Mouse (Mus musculus): ENCODE data around the gene Wdr5. TPM values are rescaled to one million over a fixed set of nuclear protein-coding genes. Genes with fewer than 3 reads are reported as not detected.

Gene Wdr5
- polyA plus RNA-seq (2012; rRNA removed), result 19.1 and 20.4 TPM in 2 replicates

DNA sequence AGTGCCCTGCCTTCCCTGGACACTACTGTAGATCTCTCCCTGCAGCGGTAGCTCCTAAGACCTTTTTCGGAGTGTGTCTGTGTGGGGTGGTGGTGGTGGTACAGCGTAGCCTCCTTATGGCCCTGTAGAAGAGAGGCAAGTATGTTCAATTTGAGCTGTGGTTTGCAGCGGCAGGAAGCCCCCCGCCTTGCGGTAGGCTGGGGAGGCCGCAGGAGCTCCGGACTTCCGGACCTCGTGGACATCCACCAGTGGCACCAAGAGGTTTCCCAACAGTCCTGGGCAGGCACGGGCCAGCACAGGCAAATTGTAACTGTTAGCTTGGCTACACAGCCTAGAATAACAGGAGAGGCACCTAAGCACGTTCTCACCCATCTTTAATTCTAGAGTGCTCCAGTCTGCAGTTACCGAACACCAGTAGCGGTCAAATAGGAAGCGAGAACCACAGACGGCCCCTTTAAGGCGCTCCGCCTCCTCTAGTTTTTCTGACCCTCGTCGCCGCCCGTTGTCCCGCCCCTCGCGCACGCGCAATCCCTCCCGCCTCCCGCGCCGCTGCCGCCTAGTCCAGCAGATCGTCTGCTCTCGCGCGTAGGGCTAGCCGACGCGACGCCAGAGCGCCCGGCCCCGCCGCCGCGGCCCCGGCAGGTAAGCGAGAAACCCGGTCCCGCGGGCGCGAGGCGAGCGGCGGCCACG, at the start of gene Wdr5:
Wdr5 (plus strand) TSS at position 519 of the 690 bp plus-strand sequence.

DNA sequence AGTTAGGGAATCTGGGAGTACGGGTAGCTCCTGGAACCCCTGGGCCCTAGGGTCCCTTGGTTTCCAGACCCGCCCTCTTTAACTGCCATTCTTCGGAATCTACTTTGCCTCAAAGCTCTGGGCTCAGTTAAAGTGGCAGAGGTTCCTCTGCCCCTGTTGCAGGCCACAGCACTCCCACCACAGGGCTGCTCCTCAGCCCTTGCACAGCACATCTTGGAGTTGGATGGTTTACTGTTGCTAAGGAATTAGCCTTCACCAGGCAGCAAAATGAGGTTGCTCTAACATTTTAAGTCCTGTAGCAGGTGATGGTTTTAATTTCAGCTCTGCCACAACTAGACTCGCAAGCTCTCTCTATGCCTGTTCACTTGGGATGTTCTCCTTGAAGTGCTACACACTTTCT, 7.4 kb upstream of the Wdr5 start, which contains the start of gene Brd3:
Brd3 (minus strand) TSS at position 101 of the 400 bp plus-strand sequence.

Other genes with a start within 250 kb of the Wdr5 start
- gene Vav2, start 88.1 kb upstream of the Wdr5 start, polyA plus RNA-seq (2012; rRNA removed), result 8.4 and 9.8 TPM in 2 replicates
- gene Brd3os, start 72.8 kb upstream of the Wdr5 start, polyA plus RNA-seq (2012; rRNA removed), result 0.43 and 0.49 TPM in 2 replicates
- 8.4 and 10.0 TPM in 2 replicates for gene Brd3, start 7.5 kb upstream of the Wdr5 start, polyA plus RNA-seq (2012; rRNA removed)
- 23.9 and 31.2 TPM in 2 replicates for gene Rxra, start 161.3 kb downstream of the Wdr5 start, polyA plus RNA-seq (2012; rRNA removed)

All from liver, embryonic 18 days (tissue).